Mouse (Mus musculus) forebrain, embryonic 14.5 days (tissue): ENCODE measurements around the gene Vmn1r181. TPM values are rescaled to one million over a fixed set of nuclear protein-coding genes. Genes with fewer than 3 reads are reported as not detected.
"Not testable (repeated sequence)": the region's sequence is repeated elsewhere in the genome, so short reads cannot be mapped to it uniquely, and the experiment has no call there.

ENCODE experiments used
- ATAC-seq: fragments of 200-750 bp; cut with Nextera tagmentation; 2 replicates; pipeline ENCODE4 v1.8.0; 2017; ENCODE audit warnings: mild to moderate bottlenecking, moderate library complexity
- DNase-seq: peaks from one replicate; pipeline ENCODE4 v3.0.0-alpha.2; 2015; ENCODE audit warnings: low spot score
- H3K27ac ChIP-seq: fragments of 300-500 bp; sonication (generic); 2 replicates; pipeline ENCODE4 v1.5.1; 2014; ENCODE audit warnings: low read depth, mild to moderate bottlenecking, control low read depth, low read length, moderate library complexity
- H3K27me3 ChIP-seq: fragments of 300-500 bp; sonication (generic); replicated peaks from 2 replicates; pipeline ENCODE4 v1.6.1; 2014; ENCODE audit warnings: low read length, control low read depth, mixed read lengths; ENCODE audit not compliant: control insufficient read depth, insufficient read depth
- H3K36me3 ChIP-seq: fragments of 300-500 bp; sonication (generic); 2 replicates; pipeline ENCODE4 v1.6.1; 2014; ENCODE audit warnings: low read length, control low read depth; ENCODE audit not compliant: control insufficient read depth, insufficient read depth
- H3K4me1 ChIP-seq: fragments of 300-500 bp; sonication (generic); 2 replicates; pipeline ENCODE4 v1.6.1; 2014; ENCODE audit warnings: antibody characterized with exemption, low read length, control low read depth; ENCODE audit not compliant: control insufficient read depth, insufficient read depth
- H3K4me2 ChIP-seq: fragments of 300-500 bp; sonication (generic); 2 replicates; pipeline ENCODE4 v1.6.1; 2014; ENCODE audit warnings: mild to moderate bottlenecking, control low read depth, low read length
- H3K4me3 ChIP-seq: fragments of 300-500 bp; sonication (generic); 2 replicates; pipeline ENCODE4 v1.5.1; 2014; ENCODE audit warnings: low read depth, low read length, control low read depth
- H3K9ac ChIP-seq: fragments of 300-500 bp; sonication (generic); 2 replicates; pipeline ENCODE4 v1.6.1; 2014; ENCODE audit warnings: mild to moderate bottlenecking, low read length, control low read depth, moderate library complexity
- H3K9me3 ChIP-seq: fragments of 300-500 bp; sonication (generic); replicated peaks from 2 replicates; pipeline ENCODE4 v1.6.1; 2016; ENCODE audit warnings: low read length, control low read depth, mixed read lengths; ENCODE audit not compliant: control insufficient read depth
- WGBS: fragments of 180-500 bp; shearing (Covaris S2); extraction: QIAGEN DNeasy Blood & Tissue Kit; methylation state at CpG from one replicate; pipeline ENCODE4 v1.1.7; 2014; 5-methylcytosine and 5-hydroxymethylcytosine counted together
- polyA plus RNA-seq: library from polyadenylated mRNA; unstranded; fragments of >200 nt; fragmentation: Nextera tagmentation; extraction: Ambion mirVana; gene quantifications from 2 replicates; pipeline ENCODE4 v1.2.1, GENCODE M21; 2014

Vmn1r181 gene
- polyA plus RNA-seq: not detected in 2 replicates

DNA sequence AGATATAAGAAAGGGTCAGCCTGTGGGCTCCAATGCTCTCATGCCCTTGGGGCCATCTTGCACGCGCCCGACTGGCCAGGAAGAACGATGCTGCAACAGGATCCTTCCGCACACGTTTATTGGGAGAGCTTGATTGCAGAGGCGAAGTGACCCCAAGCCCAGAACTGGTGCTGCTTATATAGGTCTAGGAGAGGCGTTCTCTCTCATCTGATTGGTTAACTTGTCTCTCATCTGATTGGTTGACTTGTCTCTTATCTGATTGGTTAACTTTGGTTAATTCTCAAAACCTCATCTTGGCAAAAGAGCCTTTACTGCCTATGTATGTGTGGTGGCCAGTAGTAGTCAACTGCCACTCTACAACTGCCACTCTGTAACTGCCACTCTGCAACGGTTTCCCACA, at the start of gene Vmn1r181:
Gene Vmn1r181 (plus strand): TSS at position 301 of the 400 bp plus-strand sequence.
- H3K27ac ChIP-seq, DNase-seq, H3K27me3 ChIP-seq, H3K36me3 ChIP-seq, H3K4me3 ChIP-seq, H3K4me1 ChIP-seq, ATAC-seq, H3K9ac ChIP-seq, H3K4me2 ChIP-seq: not testable (repeated sequence)
- peaks cover 18% of the 10 kb centered on the region; the same call in 1 of the 2 replicates for H3K9me3 ChIP-seq
- 88% methylated on average over 9 of the region's 9 CpGs for WGBS

DNA sequence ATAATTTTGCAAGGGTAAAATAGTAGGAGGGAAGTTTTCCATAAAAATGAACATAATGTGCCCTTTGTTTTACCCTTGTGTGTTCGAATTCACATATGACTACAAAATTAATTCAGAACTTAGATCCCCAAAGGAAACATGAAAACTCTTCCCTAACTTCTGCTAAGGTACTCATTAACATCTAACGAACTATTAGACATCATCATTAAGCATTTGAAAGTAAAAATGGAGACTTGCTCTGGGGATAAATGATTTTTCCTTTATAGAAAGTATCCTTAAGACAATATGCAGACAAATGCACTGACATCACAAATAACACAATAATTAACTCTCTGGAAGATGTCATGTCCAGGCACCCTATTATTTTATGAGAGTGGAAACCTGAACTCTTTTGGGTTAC, 47.7 kb upstream of the Vmn1r181 start, which contains the start of gene Vmn1r179:
Gene Vmn1r179 (plus strand): TSS at position 301 of the 400 bp plus-strand sequence.
- H3K27me3 ChIP-seq: no peaks in the 10 kb centered on the region
- H3K9me3 ChIP-seq: peaks cover 3% of the 10 kb centered on the region; the same call in 1 of the 2 replicates
- H3K4me1 ChIP-seq: no peaks in the 10 kb centered on the region
- no peak within 1 kb of the TSS for H3K4me3 ChIP-seq
- 54% methylated on average over 2 of the region's 2 CpGs for WGBS
- no peak within 1 kb of the TSS for H3K4me2 ChIP-seq
- ATAC-seq (no peak), DNase-seq (no peak)
- H3K27ac ChIP-seq: no peak within 1 kb of the TSS
- H3K9ac ChIP-seq: no peak within 1 kb of the TSS
- H3K36me3 ChIP-seq: no peaks in the 10 kb centered on the region

DNA sequence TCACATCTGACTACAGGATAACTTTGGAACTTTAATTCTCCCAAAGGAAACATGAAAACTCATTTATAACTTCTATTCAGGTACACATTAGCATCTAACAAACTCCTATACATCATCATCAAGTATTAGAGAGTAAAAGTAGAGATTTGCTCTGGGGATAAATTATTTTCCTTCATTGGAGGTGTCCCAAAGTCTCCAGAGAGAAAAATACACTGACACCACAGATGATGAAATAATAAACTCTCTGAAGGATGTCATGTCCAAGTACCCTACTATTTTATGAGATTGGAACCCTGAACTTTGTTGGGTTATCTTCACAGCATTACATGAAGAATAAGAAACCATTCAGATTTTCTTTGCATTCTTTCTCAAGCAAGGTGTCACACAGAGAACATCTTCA, 24.1 kb upstream of the Vmn1r181 start, which contains the start of gene Vmn1r180:
Gene Vmn1r180 (plus strand): TSS at position 301 of the 400 bp plus-strand sequence.
- H3K9me3 ChIP-seq: no peaks in the 10 kb centered on the region
- no peak within 1 kb of the TSS for H3K4me3 ChIP-seq
- H3K36me3 ChIP-seq: no peaks in the 10 kb centered on the region
- no peak within 1 kb of the TSS for H3K27ac ChIP-seq
- DNase-seq (no peak), ATAC-seq (no peak)
- H3K4me2 ChIP-seq: no peak within 1 kb of the TSS
- no peaks in the 10 kb centered on the region for H3K27me3 ChIP-seq
- no peak within 1 kb of the TSS for H3K9ac ChIP-seq
- no peaks in the 10 kb centered on the region for H3K4me1 ChIP-seq

DNA sequence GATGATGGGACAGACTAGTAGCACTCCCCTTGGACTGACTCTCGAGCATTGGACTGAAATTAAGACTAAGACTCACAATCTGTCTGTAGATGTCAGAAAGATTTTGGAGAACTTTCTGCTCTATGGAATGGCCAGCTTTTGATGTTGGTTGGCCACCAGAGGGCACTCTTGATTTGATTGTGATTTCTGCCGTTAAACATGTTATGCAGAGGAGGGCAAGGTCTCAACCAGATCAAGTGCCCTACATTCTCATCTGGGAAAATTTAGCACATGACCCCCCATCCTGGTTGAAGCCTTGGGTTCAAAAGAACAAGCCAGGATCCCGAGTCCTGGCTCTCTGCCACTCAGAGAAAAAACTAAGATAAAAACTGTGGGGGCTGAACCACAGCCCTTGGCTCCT, 6.4 kb upstream of the Vmn1r181 start:
- not testable (repeated sequence) for DNase-seq

DNA sequence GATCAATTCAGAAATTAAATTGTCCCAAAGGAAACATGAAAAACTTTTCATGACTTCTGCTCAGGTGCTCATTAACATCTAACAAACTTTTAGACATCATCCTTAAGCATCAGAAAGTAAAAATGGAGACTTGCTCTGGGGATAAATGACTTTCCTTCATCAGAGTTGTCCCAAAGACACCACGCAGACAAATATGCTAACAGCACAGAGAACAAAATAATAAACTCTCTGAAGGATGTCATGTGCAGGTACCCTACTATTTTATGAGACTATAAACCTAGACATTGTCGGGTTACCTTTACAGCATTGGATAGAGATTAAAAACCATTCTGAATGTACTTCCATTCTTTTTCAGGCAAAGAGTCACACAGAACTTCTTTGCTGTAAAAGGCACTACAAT, 27.0 kb downstream of the Vmn1r181 start, which contains the start of gene V1rd19:
Gene V1rd19 (plus strand): TSS at position 301 of the 400 bp plus-strand sequence.
- Histone ChIP-seq H3K36me3 (no peaks in the 10 kb centered on the region), H3K4me2 (no peak within 1 kb of the TSS), H3K9me3 (peaks cover 15% of the 10 kb centered on the region; the same call in 1 of the 2 replicates), H3K27ac (no peak within 1 kb of the TSS), H3K9ac (no peak within 1 kb of the TSS), H3K4me1 (no peaks in the 10 kb centered on the region), H3K4me3 (no peak within 1 kb of the TSS), H3K27me3 (no peaks in the 10 kb centered on the region)
- DNase-seq: no peak
- ATAC-seq: no peak
- 75% methylated on average over 2 of the region's 2 CpGs for WGBS

More for the DNA sequence above, 6.4 kb upstream of the Vmn1r181 start:
- H3K9me3 ChIP-seq: peaks cover 12% of the 10 kb centered on the region
- not testable (repeated sequence) for H3K9ac ChIP-seq, H3K36me3 ChIP-seq, H3K4me2 ChIP-seq, H3K27me3 ChIP-seq, H3K4me3 ChIP-seq, H3K27ac ChIP-seq, H3K4me1 ChIP-seq, ATAC-seq
- 49% methylated on average over 3 of the region's 3 CpGs for WGBS

Other genes starting within 250 kb of the Vmn1r181 start
- gene Vmn1r174, start 222.3 kb upstream of the Vmn1r181 start, polyA plus RNA-seq: not detected in 2 replicates
- gene Vmn1r175, start 164.0 kb upstream of the Vmn1r181 start, polyA plus RNA-seq: not detected in 2 replicates
- gene Vmn1r176, start 137.2 kb upstream of the Vmn1r181 start, polyA plus RNA-seq: not detected in 2 replicates
- not detected in 2 replicates for gene Vmn1r177, start 108.2 kb upstream of the Vmn1r181 start, polyA plus RNA-seq
- gene Vmn1r178, start 82.6 kb upstream of the Vmn1r181 start, polyA plus RNA-seq: not detected in 2 replicates
- not detected in 2 replicates for gene Vmn1r179, start 47.6 kb upstream of the Vmn1r181 start, polyA plus RNA-seq
- gene Vmn1r180, start 24.0 kb upstream of the Vmn1r181 start, polyA plus RNA-seq: not detected in 2 replicates
- not detected in 2 replicates for gene V1rd19, start 27.1 kb downstream of the Vmn1r181 start, polyA plus RNA-seq
- not detected in 2 replicates for gene Vmn1r183, start 78.6 kb downstream of the Vmn1r181 start, polyA plus RNA-seq
- gene Zfp180, start 107.3 kb downstream of the Vmn1r181 start, polyA plus RNA-seq: 31.3 and 40.8 TPM in 2 replicates
- 6.5 TPM in 2 replicates for gene Zfp112, start 137.7 kb downstream of the Vmn1r181 start, polyA plus RNA-seq
- gene Zfp235, start 159.6 kb downstream of the Vmn1r181 start, polyA plus RNA-seq: 22.8 and 26.7 TPM in 2 replicates
- gene Zfp114, start 200.4 kb downstream of the Vmn1r181 start, polyA plus RNA-seq: 4.0 and 6.1 TPM in 2 replicates
- 7.7 and 8.1 TPM in 2 replicates for gene Zfp111, start 236.8 kb downstream of the Vmn1r181 start, polyA plus RNA-seq